In the genomic region with DNA sequence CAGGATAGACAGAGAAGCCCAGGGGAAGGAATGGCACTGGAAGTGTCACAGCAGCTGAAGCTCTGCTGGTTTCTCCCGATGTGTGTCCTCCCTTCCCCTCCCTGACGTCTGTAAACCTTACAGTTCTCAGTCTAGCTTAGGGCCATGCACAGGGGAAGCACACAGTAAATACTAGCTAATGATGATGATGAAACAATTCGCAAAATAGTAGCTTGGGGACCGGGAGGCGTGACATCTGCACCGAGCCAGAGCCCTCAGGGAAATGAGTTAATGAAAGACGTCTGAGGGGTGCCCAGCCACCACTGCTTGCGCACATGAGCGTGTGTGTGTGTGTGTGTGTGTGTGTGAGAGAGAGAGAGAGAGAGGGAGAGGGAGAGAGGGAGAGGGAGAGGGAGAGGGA, we compare ENCODE assay signal across 21 mouse cellular contexts. TPM values are rescaled to one million over a fixed set of nuclear protein-coding genes. Genes with fewer than 3 reads are reported as not detected.
"Had no signal": no experiment of that assay in that cellular context is flagged by ENCODE, and none has a peak within 500 bp of the region (broad histone marks: within the 10 kb centered on the region; RNA-seq: fewer than 3 reads in every experiment).

No protein-coding gene starts in this region.

- H3K27ac ChIP-seq: macrophage; midbrain, embryonic 13.5 days; midbrain, embryonic 15.5 days; neural tube, embryonic 13.5 days; neural tube, embryonic 15.5 days had no signal

- H3K36me3 ChIP-seq: midbrain, embryonic 13.5 days; midbrain, embryonic 15.5 days; neural tube, embryonic 13.5 days; neural tube, embryonic 15.5 days had no signal

- H3K9ac ChIP-seq: lung, embryonic 14.5 days; midbrain, embryonic 13.5 days; midbrain, embryonic 15.5 days; neural tube, embryonic 13.5 days; neural tube, embryonic 15.5 days had no signal

- H3K4me2 ChIP-seq: lung, embryonic 14.5 days; midbrain, embryonic 11.5 days; midbrain, embryonic 13.5 days; midbrain, embryonic 15.5 days; neural tube, embryonic 13.5 days; neural tube, embryonic 15.5 days had no signal

- DNase-seq: lung, adult 18-20 months; lung, embryonic 14.5 days; lung, postnatal 14 days; lung, postnatal 36 days; retina, postnatal 1 day; right cerebral cortex, adult 18-20 months; right cerebral cortex, postnatal 25 days; right cerebral cortex, postnatal 4 days; spleen, adult 18-20 months; thymus, adult 18-20 months; thymus, postnatal 14 days; thymus, postnatal 4 days had no signal

- H3K4me3 ChIP-seq: megakaryocyte, embryonic 14.5 days; midbrain, embryonic 13.5 days; midbrain, embryonic 15.5 days; neural tube, embryonic 13.5 days; neural tube, embryonic 15.5 days had no signal

- H3K9me3 ChIP-seq: megakaryocyte, embryonic 14.5 days; midbrain, embryonic 13.5 days; midbrain, embryonic 15.5 days; neural tube, embryonic 13.5 days; neural tube, embryonic 15.5 days had no signal

- ATAC-seq: midbrain, embryonic 13.5 days; midbrain, embryonic 15.5 days had no signal

RNA-seq across cellular contexts. Expression of a gene that starts 15.2 kb away (rescaled TPM):
- total RNA-seq: megakaryocyte progenitor cell, adult 5-6 weeks; monocyte, adult 5-6 weeks had no signal
- polyA plus RNA-seq: macrophage; midbrain, embryonic 11.5 days; midbrain, embryonic 13.5 days had no signal

RNA-seq across cellular contexts. Expression of a gene that starts 17.0 kb away (rescaled TPM):
- total RNA-seq: monocyte, adult 5-6 weeks had no signal
- polyA plus RNA-seq: macrophage had no signal
